Mouse (Mus musculus) G1E (cell line): ENCODE results near the gene Pepd.

Experiments
- CTCF ChIP-seq: IDR thresholded peaks from 2 replicates; pipeline ENCODE4 v1.5.1; 2012; ENCODE audit warnings: low read depth, low read length, inconsistent platforms, mixed read lengths
- GATA1 ChIP-seq: IDR thresholded peaks from 2 replicates; pipeline ENCODE4 v1.6.1; 2012; ENCODE audit warnings: borderline replicate concordance, low read length, inconsistent platforms, mixed read lengths
- GATA2 ChIP-seq: IDR thresholded peaks from 2 replicates; pipeline ENCODE4 v1.6.1; 2012; ENCODE audit warnings: low read depth, low read length, inconsistent platforms, borderline replicate concordance
- POLR2AphosphoS5 ChIP-seq: IDR thresholded peaks from 2 replicates; pipeline ENCODE4 v1.6.1; 2012; ENCODE audit warnings: low read depth, low read length, inconsistent platforms; ENCODE audit not compliant: insufficient replicate concordance
- TAL1 ChIP-seq: conservative IDR thresholded peaks from 2 replicates; pipeline ENCODE4 v1.6.1; 2012; ENCODE audit warnings: low read depth, low read length, inconsistent platforms, mixed read lengths

- no peak for TF ChIP-seq CTCF
- no peak for TF ChIP-seq TAL1
- no peak for TF ChIP-seq GATA1
- TF ChIP-seq POLR2AphosphoS5: no peak
- no peak for TF ChIP-seq GATA2
Measured at GRCm38 (mm10) chr7:35026838-35027291, 114.7 kb downstream of the Pepd start.
